Mouse (Mus musculus) megakaryocyte, embryonic 14.5 days (primary cell): Measurements from ENCODE around the gene Hoxc9.

Experiments
- FLI1 ChIP-seq: IDR thresholded peaks from 2 replicates; pipeline ENCODE4 v1.6.1; 2012; ENCODE audit warnings: low read length, inconsistent platforms, mixed read lengths
- GATA1 ChIP-seq: IDR thresholded peaks from 3 replicates; pipeline ENCODE4 v1.6.1; 2012; ENCODE audit warnings: mixed read lengths, low read length, inconsistent platforms, borderline replicate concordance

GRCm38 (mm10) chr15:103011928-103012486, 35.8 kb downstream of the Hoxc9 start:
- no peak for TF ChIP-seq GATA1
- no peak for TF ChIP-seq FLI1
